Mouse (Mus musculus) lung, postnatal 25 days (tissue): Measurements from ENCODE around the gene Oit3.
A peak's percentile ranks its signal among the peaks of the same experiment; 100 is the strongest.

ENCODE experiments used
- DNase-seq: peaks from one replicate; pipeline ENCODE4 v3.0.0; 2022; ENCODE audit warnings: low spot score

Oit3 gene

DNA sequence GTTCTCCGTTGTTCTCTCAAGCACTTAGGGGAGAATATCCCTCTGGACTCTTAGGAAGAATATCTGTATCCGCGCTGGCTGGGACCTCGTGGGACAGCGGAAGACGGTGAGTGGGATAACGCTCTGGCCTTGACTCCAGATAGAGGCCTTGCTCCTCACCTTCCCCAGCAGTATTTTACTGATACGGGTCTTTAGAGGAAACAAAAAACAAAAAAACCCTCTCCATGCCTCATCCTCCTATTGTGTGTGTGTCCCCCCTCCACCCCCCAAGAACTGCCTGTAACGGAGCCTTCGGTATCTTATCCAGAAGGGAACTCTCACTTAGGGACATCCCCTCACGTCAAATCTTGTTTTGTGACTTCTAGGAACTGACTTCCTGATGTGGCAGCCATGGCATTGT lies at the start of gene Oit3:
Gene Oit3 (minus strand): TSS at position 44 of the 400 bp plus-strand sequence.
- DNase-seq, result no peak

DNA sequence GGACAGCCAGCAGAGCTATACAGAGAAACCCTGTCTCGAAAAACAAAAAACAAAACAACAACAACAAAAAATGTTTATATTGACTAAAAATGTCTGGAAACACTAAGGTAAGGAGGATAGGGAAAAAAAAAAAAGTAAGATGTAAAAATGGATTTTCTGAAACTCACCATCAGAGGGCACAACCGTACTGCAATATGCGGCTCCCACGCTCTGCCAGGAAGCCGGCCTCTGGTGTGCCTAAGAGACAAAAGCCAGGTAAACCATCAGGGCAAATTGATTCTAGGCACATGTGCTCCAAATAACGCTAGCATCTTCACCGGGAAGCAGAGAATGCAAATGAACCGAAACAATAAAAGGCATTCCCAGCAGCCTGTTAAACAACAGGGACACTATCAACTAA lies 49.3 kb upstream of the Oit3 start:
- peak; percentile 22 for DNase-seq

DNA sequence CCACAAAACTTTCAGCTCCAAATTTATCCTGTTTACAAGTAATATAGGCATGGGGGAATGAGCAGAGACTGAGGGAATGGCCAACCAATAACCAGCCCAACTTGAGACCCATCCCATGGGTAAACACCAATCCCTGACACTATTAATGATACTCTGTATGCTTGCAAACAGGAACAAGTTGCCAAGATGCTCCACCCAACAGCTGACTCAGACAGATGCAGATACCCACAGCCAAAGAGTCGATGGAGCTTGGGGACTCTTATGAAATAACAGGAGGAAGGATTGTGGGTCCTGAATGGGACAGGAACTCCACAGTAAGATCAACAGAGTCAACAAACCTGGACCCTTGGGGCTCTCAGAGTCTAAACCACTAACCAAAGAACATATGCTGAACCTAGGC lies 47.8 kb upstream of the Oit3 start:
- DNase-seq, result no peak

DNA sequence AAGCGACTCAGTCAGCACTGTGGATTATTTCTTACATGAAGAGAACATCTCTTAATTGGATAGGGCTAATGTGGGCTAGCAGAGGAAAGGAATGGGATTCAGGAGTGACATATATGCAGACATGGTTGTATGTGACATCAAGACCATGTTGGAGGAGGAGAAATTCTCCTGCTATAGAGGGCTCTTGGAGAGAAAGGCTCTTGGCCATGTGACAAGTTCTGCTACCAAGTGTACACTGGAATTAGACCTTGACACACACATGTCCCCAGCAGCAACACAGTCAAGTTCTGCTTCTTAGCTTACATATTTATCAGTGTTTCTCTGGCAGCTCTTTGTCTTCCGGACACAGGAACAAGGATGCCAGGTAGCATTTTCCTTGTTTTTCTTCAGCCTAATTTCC lies 45.8 kb upstream of the Oit3 start:
- no peak for DNase-seq

DNA sequence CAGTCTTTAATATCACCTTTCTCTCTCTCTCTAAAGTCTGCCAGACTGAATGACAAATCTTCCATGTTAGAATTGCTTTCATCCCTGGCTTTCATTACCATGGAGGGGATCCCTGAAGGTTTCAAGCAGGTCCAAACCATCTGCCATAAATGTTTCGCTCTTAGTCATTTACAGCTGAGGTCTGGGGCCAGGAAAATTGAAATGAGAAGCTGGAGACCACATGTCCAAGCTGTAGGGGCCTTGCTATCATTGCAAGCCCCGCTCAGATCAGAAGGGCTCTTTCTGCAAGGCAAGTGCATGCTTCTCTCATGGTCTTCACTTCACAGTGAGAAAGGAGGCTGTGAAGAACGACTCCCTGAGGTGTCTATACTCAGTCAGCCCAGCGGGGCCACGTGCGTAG lies 42.7 kb upstream of the Oit3 start:
- DNase-seq, result no peak

DNA sequence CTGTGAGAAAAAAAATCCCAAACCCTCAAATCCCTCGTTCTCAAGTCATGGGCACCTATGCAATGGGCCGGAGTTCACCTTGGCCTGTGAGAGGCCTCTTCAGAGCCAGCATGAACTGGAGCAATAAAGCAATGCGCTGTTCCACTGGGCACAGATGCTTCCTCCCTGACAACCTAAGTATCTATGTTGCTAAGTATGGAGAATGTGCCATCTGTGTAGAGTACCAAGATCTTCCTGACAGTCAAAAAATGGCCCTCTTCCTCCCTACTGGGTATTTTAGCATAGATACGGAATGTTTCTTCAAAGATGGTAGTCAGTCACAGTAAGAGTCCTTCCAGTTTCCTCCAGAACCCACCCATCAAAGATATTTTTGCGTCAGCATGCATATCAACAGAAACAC lies 39.8 kb upstream of the Oit3 start:
- no peak for DNase-seq

DNA sequence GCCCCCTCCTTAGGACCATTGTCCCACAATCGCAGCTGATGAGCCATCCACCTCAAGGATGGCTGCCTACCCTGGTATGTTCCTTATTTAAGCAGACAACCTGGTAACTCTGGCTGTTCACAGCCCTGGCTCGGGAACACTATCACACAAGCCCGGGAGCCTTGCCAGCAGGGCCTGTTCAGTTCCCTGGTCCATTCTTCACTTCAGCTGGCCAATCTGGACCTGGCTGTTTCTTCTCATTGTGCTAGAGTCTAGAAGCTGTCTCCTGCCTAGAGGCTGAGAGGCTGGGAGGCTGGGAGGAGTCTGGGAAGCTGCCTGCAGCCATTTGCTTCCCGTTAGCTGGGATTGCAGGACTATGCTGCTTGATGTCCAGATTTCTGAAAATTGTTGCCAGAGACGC lies 28.9 kb upstream of the Oit3 start:
- no peak for DNase-seq

DNA sequence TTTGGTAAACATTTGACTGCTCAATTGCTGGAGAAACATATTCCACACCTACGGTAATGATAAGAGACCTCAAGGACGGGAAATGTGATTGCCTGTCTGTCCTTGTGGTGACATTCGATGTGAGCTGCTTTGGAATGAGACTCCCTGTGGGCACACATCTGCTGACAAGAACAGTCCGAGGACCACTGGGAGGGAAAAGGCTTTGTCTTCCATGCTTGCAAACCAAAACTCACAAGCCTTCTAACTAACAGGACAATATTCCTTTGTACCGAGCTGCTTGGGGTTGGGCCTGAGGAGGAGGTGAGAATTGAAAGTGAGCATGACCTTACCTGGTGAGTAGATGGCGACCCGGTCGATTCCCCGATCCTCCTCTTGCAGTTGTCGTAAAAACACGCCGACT lies 25.7 kb upstream of the Oit3 start:
- DNase-seq, result no peak

DNA sequence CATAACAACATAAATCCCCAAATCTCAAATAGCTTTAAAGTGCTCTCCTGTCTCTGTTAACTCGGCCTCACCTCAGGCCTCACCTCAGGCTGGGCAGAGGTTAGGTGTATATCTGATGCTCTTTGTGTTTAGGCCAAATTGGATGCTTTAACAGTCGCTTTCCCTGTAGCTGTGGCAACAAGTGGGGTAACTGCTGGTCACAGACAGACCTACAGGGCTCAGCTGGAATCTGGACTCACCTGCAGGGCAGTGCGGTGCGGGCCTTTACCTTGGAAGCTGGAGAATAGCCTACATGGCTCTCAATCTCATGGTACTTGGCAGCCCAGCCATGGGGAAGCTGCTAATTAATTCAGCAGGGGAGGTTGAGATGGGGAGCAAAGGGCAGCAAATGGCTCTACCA lies 25.0 kb upstream of the Oit3 start:
- DNase-seq, result no peak

DNA sequence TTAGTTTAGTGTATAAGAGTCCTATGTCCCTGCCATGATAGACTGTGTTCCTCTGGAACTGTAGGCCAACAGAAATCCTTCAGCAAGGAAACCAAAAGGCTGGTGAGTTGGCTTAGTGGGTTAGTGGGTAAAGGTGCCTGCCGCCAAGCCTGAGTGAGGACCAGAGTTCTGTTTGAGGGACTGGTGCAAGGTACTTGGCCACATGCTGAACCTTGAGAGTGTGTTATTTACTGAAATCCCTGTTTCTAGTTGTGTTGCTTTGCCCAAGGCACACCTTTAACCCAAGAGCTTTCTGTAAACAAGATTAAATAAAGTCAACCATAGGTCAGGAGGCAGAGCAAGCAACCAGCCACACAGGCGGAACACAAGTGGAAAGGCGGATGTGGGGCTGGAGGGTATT lies 24.0 kb upstream of the Oit3 start:
- no peak for DNase-seq

DNA sequence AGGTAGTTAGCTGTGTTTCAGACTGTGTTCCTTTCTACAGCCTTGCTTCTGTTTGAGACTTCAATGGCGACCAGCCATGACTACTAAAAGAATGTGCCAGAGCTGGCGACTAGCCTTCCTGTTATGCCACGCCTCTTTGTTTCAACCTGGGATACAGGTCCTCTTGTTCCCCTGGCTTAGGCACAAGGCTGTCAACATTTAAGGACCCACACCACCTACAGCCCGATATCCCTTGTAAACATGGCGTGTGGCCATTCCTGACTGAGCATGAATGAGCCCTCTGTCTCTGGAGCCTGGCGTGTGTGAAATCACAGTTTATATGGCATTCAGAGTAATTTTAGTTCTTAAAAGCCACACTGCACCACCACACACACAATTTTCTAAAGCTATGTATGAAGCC lies 20.7 kb upstream of the Oit3 start:
- no peak for DNase-seq

DNA sequence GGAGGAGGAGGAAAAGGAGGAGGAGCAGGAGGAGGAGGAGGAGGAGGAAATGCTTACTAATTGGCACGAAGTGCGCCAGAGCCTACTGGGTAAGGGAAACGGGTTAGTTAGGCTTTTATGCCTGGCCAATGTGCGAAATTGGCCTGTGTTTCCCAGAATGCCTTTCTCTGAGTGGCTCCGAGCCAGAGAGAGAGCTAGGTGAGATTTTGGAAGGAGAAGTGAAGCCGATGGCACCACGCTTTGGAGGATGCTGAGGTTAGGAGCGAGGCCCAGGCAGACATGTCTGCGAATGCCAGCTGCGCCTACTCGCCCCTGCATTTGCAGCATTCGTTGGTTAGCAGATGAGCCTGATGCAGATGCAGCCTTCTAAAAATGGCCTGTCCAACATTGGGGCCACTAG lies 18.2 kb upstream of the Oit3 start:
- no peak for DNase-seq

DNA sequence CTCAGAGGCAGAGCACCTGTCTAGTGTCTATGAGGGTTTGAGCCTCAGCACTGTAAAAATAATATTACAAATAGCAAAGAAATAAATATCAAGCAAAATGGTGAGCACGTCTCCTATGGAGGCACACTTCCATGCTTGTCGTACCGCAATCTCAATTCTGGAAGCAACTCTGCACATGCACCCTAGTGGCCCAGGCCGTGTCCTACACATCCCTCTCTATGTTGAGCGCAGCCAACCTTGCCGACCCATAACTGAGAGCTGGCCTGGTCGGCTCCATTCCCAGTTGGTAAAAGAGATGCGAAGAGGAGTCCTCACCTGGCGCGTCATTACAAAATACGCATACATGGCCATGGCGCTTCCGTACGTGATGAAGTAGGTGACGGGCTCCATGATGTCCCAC lies 13.1 kb upstream of the Oit3 start:
- no peak for DNase-seq

DNA sequence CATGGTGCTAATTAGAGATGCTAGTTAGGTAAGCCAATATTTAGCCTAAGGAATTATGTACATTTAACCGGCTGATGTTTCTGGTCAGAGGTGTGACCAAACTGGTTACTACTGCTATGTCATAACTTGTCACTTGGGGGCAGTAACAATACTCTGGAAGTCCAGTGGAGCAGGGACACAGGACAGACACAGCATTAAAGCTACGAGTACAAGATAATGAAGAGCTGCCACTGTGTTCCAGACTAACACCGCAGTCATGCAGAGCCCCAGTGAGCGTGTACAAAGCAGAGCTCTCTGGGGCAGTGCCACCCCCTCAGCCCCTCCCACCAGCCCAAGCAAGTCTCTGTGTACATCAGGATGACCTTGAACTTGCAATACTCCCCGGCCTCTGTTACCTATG lies 10.3 kb upstream of the Oit3 start:
- DNase-seq, result peak; percentile 40

DNA sequence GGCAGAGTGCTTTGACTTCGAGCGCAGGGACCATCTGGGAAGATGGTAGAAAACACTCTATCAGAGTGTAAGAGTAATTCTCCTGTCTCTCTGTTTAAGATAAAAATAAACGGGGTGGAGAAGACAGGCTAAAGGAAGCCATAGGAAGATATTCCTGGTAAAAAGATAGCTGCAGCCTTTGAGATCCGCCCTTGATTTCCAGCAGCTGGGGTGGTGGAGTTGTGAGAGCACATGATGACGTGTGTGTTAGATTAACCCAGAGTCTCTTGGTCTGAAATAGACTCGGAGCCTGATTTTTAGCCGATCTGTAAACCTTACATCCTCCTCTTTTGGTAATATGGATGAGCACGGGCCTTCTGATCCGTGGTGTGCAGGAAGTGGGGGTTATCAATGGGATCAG lies 6.0 kb upstream of the Oit3 start:
- DNase-seq, result no peak

DNA sequence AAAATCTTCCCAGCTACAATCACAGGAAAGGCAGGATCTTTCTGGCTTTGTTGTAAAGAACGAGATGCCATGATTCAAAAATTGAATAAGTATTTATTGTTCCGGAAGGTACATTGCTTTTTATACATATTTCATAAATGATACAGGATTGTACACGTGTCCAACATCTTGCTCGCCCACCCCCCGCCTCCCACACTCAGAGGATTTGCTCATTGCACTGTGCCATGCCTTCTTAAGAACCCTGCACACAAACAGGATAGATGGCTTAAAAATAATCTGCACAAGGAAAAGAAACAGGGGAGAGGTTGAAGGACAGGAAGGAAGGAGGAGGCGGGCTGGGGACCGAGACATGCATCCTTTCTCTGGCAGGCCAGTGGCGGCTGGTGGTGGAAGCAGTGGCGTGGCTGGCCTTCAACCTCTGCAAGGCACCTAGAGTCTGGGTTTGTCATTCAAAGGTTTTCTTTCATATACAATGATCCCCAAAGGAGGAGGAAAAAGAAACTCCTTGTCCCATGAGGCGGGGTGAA lies 5.4 kb upstream of the Oit3 start:
- no peak for DNase-seq

DNA sequence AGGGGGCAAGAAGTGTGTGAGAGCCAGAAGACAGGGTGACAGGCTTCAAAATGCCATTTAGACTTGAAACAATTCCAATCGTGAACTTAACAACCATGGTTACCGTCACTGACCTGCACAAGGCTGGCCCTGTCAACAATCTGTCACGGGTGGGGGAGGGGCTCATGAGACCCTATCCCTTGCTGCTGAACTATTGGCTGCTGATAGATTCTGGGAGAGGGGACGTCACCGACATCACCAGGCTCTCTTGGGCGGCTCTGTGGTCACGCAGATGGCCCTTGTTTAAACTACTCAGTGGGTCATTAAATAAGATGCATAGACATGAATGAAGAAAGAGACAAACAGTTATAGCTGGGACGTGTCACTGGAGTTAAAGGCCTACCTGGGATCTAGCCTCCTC lies 3.1 kb upstream of the Oit3 start:
- no peak for DNase-seq

DNA sequence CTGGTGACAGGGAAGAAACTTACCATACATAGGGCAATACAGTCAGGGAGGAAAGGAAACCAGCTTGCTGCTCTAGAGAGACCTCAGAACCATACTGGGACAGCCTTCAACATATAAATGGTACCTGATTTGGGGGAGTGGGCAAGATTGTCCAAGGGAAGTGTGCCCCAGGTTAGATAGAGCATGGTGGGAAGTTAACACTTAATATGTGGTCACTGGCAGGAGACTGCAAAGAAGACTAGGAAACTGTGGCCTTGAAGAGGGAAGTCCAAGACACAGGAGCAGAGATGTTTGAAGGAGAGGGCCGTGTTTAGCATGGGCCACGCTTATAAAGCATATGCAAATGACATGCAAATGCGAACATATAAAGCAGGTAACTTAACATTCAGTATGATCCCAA lies 2.5 kb upstream of the Oit3 start:
- no peak for DNase-seq

DNA sequence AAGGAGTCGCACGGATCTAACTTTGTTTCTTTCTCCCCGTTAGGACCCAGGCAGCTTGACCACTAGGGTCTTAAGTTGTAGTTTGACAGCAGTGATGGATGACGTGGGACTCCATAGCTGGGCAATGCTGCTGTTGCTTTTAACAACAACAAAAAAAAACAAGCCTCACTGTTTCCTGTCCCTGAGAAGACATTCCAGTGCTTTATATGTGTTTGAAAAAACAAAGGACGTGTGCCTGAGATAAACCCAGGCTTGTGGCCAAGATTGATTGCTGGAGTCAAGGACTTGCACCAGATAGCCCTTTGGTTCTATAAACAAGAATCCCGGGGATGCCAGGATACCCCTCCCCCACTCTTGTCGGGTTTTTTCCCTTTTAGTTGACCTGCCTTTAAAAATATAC lies 1.6 kb upstream of the Oit3 start:
- DNase-seq, result peak; percentile 44

DNA sequence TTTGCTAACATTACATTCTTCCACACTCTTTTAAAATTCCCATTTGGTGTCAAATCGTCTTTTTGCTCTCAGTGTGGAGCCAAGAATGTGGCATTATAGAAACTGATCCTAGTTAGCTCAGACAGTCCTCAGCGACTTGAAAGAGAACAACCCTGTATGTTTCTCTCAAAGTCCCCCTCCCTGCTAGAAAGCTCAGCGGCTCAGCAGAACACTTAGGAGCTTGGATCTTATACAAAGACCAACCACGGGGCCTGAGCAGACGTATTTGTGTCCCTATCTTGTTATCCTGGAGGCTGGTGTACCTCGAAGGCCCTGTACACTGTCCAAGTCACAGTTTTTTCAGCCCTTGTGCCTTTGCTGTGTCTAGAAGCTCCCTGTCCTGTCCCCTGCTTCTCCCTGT lies 1.4 kb downstream of the Oit3 start:
- DNase-seq, result no peak

DNA sequence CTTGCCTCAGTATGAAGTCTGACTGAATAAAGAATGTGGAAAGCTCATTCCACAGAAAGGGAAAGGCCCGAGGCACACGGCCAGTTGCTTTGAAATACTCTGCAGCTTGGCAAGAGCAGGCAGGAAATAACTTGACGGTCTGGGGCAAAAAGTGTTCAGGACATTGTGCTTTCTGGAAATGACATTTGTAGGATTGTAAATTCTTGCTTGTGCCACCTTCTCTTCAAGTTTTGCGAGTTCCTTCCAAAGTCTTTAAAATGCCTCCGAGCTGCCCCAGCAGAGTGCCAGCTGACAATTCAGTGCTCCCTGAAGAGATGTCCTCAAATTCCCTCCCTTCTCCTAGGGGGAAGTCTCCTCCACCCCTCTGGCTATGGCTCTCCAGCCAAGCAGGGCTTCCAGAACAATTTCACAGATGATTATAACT lies 2.1 kb downstream of the Oit3 start:
- peak; percentile 69 for DNase-seq

DNA sequence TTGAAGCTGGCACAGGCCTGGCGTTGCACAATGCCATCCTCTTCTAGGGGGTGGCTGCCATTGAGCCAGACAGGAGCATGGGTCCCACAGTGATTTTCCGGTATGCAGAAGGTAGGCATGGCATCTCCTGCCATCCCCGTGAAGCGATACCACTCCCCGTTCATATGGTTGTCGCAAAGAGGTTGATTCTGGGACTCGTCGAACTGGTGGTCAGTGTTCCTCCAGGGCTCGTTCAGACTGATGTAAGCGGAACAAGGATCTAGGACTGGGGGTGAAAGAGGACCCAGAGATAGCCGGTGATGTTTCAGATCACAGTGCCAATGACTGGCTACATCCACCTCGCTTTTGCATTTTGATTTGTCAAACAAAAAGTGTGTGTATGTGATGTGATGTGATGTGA lies 2.9 kb downstream of the Oit3 start:
- no peak for DNase-seq

DNA sequence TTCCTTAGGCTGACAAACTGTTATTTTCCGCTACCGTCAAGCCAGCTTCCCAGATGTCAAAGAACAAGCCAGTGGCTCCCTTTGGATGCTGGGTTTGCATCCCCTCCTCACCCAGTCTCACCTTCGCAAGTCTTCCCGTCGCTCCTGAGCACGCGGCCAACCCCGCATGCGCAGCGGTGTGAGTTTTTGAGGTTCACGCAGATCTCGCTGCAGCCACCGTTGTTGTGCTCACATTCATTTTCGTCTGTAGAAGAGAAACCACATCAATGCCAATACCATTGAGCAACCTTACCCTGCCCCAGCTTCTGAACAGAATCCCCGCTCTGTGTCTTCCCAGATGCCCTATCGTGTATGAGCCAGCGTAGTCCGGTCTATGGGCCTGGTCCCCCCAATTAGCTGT lies 5.8 kb downstream of the Oit3 start:
- DNase-seq, result no peak

DNA sequence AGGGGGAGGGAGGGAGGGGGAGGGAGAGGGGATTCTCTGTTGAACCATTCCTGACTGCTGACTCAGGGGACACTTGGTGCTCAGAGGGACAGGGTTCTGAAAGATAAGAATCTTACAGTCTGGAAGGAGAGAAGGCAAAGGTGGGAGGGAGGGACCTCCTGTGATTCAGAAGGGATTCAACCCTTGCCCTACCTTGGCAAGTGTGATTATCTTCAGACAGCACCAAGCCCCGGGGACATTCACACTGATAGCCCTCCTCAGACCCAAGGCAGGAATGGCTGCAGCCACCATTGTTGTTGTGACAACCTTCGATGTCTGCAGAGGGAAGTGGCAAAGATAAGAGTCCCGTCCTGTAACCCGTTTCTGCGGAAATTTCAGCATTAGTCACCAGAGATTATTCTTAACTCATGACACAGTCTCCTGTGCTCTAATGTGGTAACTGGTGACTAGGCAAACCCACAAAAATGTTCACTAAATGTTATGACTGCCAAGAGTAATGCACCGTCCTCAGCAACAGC lies 10.8 kb downstream of the Oit3 start:
- DNase-seq, result no peak
